8 mouse cellular contexts compared by ENCODE assay signal in the genomic region with DNA sequence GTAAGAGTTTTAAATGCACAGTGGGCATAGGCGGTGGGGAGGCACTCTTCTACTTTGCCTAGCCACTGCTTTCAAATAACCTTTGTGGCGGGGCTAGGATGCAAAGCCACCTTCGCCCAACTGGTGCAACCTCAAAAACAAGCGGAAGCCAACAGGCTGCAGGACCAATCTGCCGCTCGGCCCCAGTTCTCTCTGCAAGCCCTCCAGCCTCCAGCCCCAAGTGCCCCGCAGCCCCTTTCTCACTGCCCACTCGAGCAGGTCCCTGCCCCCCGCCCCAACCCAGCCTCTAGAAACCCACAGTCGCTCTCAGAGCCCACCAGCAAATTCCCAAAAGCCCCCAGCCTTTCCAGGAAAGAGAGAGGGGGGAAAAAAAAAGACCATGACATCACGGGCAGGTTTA.
DNase-seq lines count a peak whose midpoint lies in the region; ATAC-seq lines count a peak whose summit lies in the region.

No protein-coding gene starts in this region.

- peak; percentile 14 for DNase-seq in retina, postnatal 7 days (ENCODE audit: low read depth, low spot score)
- DNase-seq in retina, embryonic 14.5 days (ENCODE audit: low spot score): no peak
- peak; percentile 45 for DNase-seq in brain, adult 2 months (ENCODE audit: low read depth, low spot score)
- DNase-seq in kidney, adult 11 months: peak; percentile 47
- peak; percentile 46 for DNase-seq in ovary, postnatal 36 days (ENCODE audit: low spot score)
- no peak for DNase-seq in left cerebral cortex, postnatal 25 days (ENCODE audit: low spot score in 2 of 2)

- H3K36me3 ChIP-seq in forebrain, embryonic 16.5 days (ENCODE audit: control insufficient read depth, insufficient read depth): no peaks in the 10 kb centered on the region
- no peaks in the 10 kb centered on the region for H3K36me3 ChIP-seq in lung, embryonic 15.5 days

- no peaks in the 10 kb centered on the region for H3K9me3 ChIP-seq in forebrain, embryonic 16.5 days (ENCODE audit: control insufficient read depth, low read length)
- no peaks in the 10 kb centered on the region for H3K9me3 ChIP-seq in lung, embryonic 15.5 days

- ATAC-seq in forebrain, embryonic 16.5 days: peak; percentile 18
- peak; percentile 32; the same call in 1 of the 2 replicates for ATAC-seq in lung, embryonic 15.5 days (ENCODE audit: borderline replicate concordance, extremely low read depth, low FRiP score, low TSS enrichment)

- peak overlapping the region; percentile 57 for H3K9ac ChIP-seq in forebrain, embryonic 16.5 days (replicated peaks; ENCODE audit: low read depth, low read length)
- H3K9ac ChIP-seq in lung, embryonic 15.5 days: peak overlapping the region; percentile 60

- 1% methylated on average over 11 of the region's 11 CpGs for WGBS in forebrain, embryonic 16.5 days
- 4% methylated on average over 11 of the region's 11 CpGs for WGBS in lung, embryonic 15.5 days

- peak overlapping the region; percentile 70 for H3K4me2 ChIP-seq in forebrain, embryonic 16.5 days (ENCODE audit: low read length)
- H3K4me2 ChIP-seq in lung, embryonic 15.5 days: peak overlapping the region; percentile 74

- intact Hi-C loops in left cerebral cortex, postnatal 25 days (cut with DNase I): loop anchor here (2.0 kb wide), 1 partner anchor 50 kb away; no protein-coding TSS in a partner anchor

- H3K4me3 ChIP-seq in forebrain, embryonic 16.5 days (replicated peaks; ENCODE audit: low read length): peak overlapping the region; percentile 40
- H3K4me3 ChIP-seq in lung, embryonic 15.5 days: peak overlapping the region; percentile 38

- H3K27me3 ChIP-seq in forebrain, embryonic 16.5 days (replicated peaks; ENCODE audit: control insufficient read depth, insufficient read depth, low read length): no peaks in the 10 kb centered on the region
- no peaks in the 10 kb centered on the region for H3K27me3 ChIP-seq in lung, embryonic 15.5 days

- H3K4me1 ChIP-seq in forebrain, embryonic 16.5 days (replicated peaks; ENCODE audit: control insufficient read depth, insufficient read depth, low read length): peaks cover 57% of the 10 kb centered on the region
- peaks cover 52% of the 10 kb centered on the region for H3K4me1 ChIP-seq in lung, embryonic 15.5 days

- H3K27ac ChIP-seq in forebrain, embryonic 16.5 days (ENCODE audit: low read length): peak overlapping the region; percentile 98
- H3K27ac ChIP-seq in lung, embryonic 15.5 days: peak overlapping the region; percentile 99

Comparison
In these comparisons a context has a peak if more than half of its experiments do, and no peak if none do; other contexts are left out.
1. DNase-seq: peak in retina, postnatal 7 days (single experiment), brain, adult 2 months (single experiment), kidney, adult 11 months (single experiment) and ovary, postnatal 36 days (single experiment); none in retina, embryonic 14.5 days (single experiment) and left cerebral cortex, postnatal 25 days (0 of 2).